Mouse (Mus musculus) neural tube, embryonic 10.5 days (tissue): ENCODE data around the gene Man1a2.
A peak's percentile ranks its signal among the peaks of the same experiment; 100 is the strongest.

ENCODE experiments used
- DNase-seq: peaks from one replicate; pipeline ENCODE4 v3.0.0-alpha.2; 2017; ENCODE audit warnings: low spot score; ENCODE audit errors: extremely low spot score

Gene Man1a2

DNA sequence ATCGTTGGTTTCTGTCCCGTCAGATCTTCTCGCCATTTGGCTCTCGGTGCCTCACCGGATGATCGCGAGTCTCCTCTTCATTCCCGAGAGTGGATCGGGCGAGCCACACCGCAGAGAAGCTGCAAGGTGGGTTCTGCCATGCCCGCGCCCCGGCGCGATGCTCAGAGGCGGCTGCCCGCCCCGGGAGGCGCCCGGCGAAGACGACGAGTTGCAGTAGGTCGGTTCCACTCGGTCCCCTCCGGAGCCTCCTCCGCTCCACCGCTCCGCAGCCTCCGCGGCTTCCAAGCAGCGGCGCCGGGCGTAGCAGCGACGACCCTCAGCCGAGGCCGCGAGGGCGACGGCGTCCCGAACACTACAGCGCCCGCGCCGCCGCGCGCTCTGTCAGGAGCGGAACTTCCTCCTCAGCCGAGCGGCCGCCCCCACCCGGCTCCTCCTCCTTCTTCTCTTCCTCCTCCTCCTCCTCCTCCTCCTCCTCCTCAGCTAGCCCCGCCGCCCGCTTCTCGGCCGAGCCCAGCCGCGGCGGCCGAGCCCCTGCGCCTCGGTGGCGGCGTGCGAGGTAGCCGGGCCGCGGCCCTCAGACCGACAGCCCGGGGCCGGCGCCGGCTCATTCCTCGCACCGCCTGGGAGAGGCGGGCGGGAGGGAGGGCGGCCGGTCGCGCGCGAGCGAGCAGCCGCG lies at the start of gene Man1a2:
TSS of gene Man1a2 (minus strand) at position 417 of the 676 bp plus-strand sequence.
- DNase-seq: peak; percentile 88

GRCm38 (mm10) chr3:100734482-100735154 lies 49.3 kb upstream of the Man1a2 start:
- no peak for DNase-seq

- DNase-seq: no peak
Observed at GRCm38 (mm10) chr3:100731896-100732295, 46.6 kb upstream of the Man1a2 start.

DNA sequence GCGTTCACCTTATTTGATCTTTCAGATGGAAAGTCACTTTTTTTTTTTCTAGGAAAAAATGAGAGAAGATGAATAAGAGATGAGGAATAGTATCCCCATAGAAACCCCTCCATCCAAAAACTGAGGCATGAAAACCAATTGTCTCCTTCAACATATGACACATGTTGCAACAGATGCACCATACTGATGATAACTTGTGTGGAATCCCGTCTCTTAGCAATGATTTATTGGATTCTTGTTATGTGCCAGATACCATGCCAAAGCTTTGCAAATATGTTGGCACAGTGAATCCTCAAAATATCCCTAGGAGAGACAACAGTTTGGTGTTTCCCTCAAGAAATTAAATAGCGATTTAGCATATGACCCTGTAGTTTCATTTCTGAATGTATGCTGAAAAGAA lies 46.0 kb upstream of the Man1a2 start:
- DNase-seq: no peak

DNA sequence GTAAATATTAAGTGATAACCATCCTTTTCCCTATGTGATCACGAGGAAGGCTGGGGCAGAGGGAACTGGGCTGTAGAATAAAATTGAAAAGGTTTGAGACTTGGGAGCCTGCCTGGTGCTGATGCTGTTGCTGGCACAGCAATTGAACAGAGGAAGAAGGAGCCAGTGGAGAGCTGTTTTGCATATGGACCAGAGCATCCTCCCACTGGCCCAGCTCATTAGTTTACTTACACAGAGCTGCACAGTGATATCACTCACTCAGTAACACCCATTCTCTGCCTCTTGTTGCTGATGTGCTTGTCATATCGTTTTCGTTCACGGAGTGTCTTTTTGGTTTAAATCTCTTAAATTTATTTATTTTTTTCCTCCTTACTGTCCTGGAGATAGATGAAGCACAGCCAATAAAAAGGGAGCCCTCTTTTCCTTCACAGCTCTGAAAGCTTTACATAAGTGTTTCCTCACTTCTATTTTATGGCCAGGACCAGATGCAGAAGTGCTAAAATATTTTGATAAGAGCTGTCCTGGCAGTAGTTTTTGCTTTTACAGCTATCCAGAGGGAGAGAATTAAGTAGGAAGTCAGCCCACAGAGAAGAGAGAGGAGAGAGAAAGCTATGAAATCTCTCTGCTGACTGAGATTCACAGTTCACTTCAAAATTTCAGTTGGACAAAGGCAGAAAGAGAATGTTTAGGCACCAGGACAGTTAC lies 42.9 kb upstream of the Man1a2 start:
- no peak for DNase-seq

DNA sequence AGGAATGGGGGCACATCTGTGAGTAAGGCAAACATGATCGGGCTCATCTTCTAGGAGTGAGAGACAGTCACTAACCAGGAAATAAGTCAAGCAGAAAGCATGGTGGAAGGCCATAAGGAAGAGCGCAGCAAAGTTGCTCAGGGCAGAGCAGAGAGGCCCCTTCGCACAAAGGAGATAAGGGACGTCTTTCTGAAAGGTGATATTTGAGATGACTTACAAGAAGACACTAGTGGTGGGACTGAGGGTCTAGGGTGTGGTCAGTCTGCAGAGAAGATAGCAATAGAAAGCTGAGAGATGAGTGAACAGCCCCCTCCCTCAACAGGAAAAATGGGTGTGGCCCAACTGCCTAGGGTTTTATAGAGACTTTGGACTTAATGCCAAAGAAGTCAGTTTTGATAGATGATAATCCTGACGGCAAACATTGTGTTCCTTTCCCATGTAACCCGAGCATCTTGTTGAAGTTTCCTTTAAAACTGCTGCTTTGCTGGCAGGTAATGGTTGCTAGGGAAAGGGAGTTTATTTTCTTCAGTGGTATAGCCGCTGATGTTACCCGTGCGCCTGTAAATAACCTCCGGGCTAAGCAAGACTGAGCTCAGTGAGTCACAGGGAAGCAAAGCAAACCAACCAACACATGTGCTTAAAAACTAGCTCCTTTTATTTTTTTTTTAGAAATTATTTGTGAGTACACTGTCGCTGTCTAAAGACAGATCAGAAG lies 40.8 kb upstream of the Man1a2 start:
- no peak for DNase-seq

DNA sequence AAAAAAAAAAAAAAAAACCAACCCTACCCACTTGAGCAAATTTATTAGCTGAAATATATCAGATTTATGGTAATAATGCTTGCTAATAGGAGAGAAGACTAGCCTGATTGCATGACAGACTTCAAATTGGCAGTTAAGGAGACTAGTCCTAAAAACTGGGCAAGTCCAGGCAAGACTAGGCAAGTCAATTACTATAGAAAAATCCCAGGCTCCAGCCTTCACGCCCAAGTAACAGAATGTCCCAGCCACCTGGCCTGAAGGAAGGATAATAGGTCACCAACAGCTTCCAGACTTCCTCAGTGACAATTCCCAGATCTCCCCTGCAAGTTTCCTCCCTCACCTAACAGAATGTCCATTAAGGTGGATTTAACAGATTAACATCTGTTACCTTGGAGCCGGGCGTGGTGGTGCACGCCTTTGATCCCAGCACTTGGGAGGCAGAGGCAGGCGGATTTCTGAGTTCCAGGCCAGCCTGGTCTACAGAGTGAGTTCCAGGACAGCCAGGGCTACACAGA lies 35.5 kb upstream of the Man1a2 start:
- no peak for DNase-seq

GRCm38 (mm10) chr3:100716241-100716640 lies 30.9 kb upstream of the Man1a2 start:
- DNase-seq: no peak

DNA sequence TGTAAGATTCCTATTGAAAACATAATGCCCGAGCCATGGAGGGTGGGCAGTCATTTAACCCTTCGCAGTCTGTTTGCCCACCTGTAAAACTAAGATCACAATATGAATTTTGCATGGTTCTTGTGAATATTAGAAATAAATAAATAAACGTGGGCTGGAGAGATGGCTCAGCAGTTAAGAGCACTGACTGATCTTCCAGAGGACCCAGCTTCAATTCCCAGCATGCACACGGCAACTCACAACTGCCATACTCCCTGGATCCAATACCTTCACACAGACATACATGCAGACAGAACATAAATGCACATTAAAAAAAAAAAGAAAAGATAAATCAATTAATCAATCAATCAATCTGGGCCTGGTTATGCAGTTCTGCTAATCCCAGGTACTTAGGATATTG lies 30.1 kb upstream of the Man1a2 start:
- DNase-seq: no peak

DNA sequence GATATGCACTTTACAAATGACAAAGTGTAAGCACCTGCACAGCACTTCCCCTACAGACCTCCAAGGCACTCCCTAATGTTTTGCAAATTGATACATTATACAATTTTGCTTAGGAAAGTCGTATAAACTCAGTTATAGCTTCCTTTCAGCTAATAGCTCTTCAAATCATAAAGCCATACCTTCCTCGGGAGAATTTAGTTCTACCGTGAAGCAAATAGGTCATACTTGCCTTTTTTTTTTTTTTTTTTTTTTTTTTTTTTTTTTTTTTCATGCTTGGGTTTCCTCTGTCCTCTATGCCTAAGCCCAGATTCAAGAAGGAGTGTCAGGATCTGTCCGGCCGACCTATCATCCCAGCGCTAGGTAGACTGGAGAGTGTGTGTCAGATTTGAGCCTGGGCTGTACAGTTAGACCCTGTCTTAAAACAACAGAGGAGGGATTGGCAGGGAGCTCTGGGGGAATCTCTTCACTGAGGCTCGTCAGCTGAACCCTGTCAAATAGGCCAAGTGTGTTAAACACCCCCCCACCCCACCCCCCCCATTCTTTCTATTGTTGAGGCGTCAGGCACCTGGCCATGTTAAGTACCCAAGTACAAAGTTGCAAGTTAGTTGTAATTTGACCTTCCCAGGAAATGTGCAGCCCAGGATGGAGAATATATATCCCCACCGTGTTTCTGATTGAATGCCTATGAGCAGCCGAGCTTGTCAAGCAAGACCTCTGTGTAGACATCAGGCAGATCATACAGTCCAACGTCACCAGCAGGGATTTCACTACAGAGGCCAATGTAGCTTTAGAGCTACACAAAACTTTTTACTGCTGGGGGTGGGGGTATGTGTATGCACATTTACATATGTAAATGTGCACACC lies 28.1 kb upstream of the Man1a2 start:
- DNase-seq: no peak

DNA sequence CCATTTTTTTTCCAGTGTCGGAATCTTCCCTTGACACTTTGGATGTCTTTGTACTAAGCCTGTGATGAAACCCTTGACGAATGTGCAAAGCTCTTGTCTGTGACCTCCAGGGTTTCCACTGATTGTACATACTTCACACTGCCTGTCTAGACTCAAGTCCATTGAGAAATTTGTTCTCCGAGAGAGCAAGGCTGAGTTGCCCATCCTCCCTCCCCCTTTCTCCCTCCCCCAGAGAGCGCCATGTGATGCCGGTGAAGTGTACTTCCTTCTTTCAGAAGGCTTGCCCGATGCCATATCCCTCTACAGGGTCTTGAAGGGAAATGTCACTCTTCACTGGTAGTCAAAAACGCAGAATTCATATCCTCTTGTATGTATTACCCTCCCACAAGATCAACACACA lies 26.8 kb upstream of the Man1a2 start:
- no peak for DNase-seq

DNA sequence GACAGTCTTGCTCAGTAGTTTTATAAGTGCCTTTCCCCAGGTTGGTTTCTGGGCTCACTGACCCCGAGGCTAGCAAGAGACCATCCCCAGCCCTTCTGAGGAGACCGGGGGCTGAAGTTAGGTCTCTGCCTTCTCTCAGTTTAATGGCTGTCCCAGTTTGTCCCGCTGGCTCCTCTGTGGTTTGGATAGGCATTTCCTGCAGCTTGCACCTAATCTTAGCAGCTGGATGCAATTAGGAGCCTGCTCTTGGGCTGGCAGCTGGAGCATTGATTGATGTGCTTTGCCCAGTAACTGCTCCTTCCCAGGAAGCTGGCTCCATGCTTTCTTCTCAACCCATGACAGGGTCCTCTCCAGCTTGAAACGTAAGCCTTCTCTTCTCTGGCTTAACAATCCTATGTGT lies 26.2 kb upstream of the Man1a2 start:
- peak; percentile 59 for DNase-seq

DNA sequence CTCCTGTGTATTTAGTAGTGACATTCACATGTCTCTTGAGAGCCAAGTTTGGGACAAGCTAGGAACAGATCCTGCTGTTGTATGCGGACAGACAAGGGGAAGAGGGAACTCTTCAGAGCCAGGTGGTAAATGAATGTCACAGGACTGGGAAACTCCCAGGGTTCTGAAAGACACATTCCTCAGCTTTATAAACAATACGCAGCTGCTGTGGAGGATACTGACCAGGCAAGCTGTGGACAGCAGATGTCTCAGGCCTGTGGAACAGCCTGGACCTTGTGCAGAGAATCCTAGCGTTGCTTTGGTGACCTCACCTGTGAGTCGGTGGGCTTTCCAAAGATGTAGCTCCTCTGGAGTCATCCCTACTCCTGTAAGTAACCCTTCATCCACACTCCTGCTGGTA lies 21.8 kb upstream of the Man1a2 start:
- no peak for DNase-seq

- no peak for DNase-seq
Observed at GRCm38 (mm10) chr3:100705128-100705667, 19.9 kb upstream of the Man1a2 start.

GRCm38 (mm10) chr3:100703847-100704644 lies 18.7 kb upstream of the Man1a2 start:
- no peak for DNase-seq

- DNase-seq: no peak
Observed at GRCm38 (mm10) chr3:100702875-100703846, 17.9 kb upstream of the Man1a2 start.

- DNase-seq: no peak
Observed at GRCm38 (mm10) chr3:100688747-100689146, 3.4 kb upstream of the Man1a2 start.

GRCm38 (mm10) chr3:100686756-100687155 lies 1.5 kb upstream of the Man1a2 start:
- DNase-seq: no peak
